Mouse (Mus musculus): Measurements from ENCODE around the gene Pmepa1.

GRCm38 (mm10) chr2:173273885-173274284, 2.4 kb downstream of the Pmepa1 start:
- TF ChIP-seq CTCF (IDR thresholded peaks at IDR 0.05; ENCODE audit: insufficient read depth, low read depth, low read length) (no peak), POLR2A (IDR thresholded peaks at IDR 0.05; ENCODE audit: insufficient read depth, low read depth, low read length) (no peak)

Data from olfactory bulb, adult 2 months (tissue).